Mouse (Mus musculus) midbrain, embryonic 14.5 days (tissue): ENCODE measurements around the gene Ets2. TPM values are rescaled to one million over a fixed set of nuclear protein-coding genes. Genes with fewer than 3 reads are reported as not detected.
"Not testable (repeated sequence)": the region's sequence is repeated elsewhere in the genome, so short reads cannot be mapped to it uniquely, and the experiment has no call there.

Experiments
- ATAC-seq: fragments of 200-750 bp; cut with Nextera tagmentation; 2 replicates; pipeline ENCODE4 v1.8.0; 2017; ENCODE audit warnings: moderate number of reproducible peaks, moderate library complexity; ENCODE audit not compliant: low FRiP score, low TSS enrichment
- DNase-seq: peaks from one replicate; pipeline ENCODE4 v3.0.0-alpha.2; 2015
- H3K27ac ChIP-seq: fragments of 300-500 bp; sonication (generic); replicated peaks from 2 replicates; pipeline ENCODE4 v1.5.1; 2014; ENCODE audit warnings: mild to moderate bottlenecking, low read depth, low read length, moderate library complexity
- H3K27me3 ChIP-seq: fragments of 300-500 bp; sonication (generic); 2 replicates; pipeline ENCODE4 v1.6.1; 2014; ENCODE audit warnings: low read length, control low read depth, mixed read lengths; ENCODE audit not compliant: control insufficient read depth, insufficient read depth
- H3K36me3 ChIP-seq: fragments of 300-500 bp; sonication (generic); 2 replicates; pipeline ENCODE4 v1.6.1; 2014; ENCODE audit warnings: low read length, control low read depth; ENCODE audit not compliant: control insufficient read depth, insufficient read depth
- H3K4me1 ChIP-seq: fragments of 300-500 bp; sonication (generic); 2 replicates; pipeline ENCODE4 v1.6.1; 2014; ENCODE audit warnings: mild to moderate bottlenecking, antibody characterized with exemption, low read length, control low read depth; ENCODE audit not compliant: control insufficient read depth, insufficient read depth
- H3K4me2 ChIP-seq: fragments of 300-500 bp; sonication (generic); 2 replicates; pipeline ENCODE4 v1.6.1; 2014; ENCODE audit warnings: mild to moderate bottlenecking, low read length, moderate library complexity
- H3K4me3 ChIP-seq: fragments of 300-500 bp; sonication (generic); replicated peaks from 2 replicates; pipeline ENCODE4 v1.5.1; 2014; ENCODE audit warnings: low read depth, low read length
- H3K9ac ChIP-seq: fragments of 300-500 bp; sonication (generic); replicated peaks from 2 replicates; pipeline ENCODE4 v1.6.1; 2014; ENCODE audit warnings: mild to moderate bottlenecking, low read length, moderate library complexity
- H3K9me3 ChIP-seq: fragments of 300-500 bp; sonication (generic); 2 replicates; pipeline ENCODE4 v1.6.1; 2016; ENCODE audit warnings: low read length, control low read depth, mixed read lengths; ENCODE audit not compliant: control insufficient read depth
- WGBS: fragments of 180-500 bp; shearing (Covaris S2); extraction: QIAGEN DNeasy Blood & Tissue Kit; methylation state at CpG from one replicate; pipeline ENCODE4 v1.1.7; 2014; 5-methylcytosine and 5-hydroxymethylcytosine counted together
- polyA plus RNA-seq: library from polyadenylated mRNA; unstranded; fragments of >200 nt; fragmentation: Nextera tagmentation; extraction: Ambion mirVana; gene quantifications from 2 replicates; pipeline ENCODE4 v1.2.1, GENCODE M21; 2014

Gene Ets2
- polyA plus RNA-seq, 1 experiment from 2014 or later: 12.4 TPM

DNA sequence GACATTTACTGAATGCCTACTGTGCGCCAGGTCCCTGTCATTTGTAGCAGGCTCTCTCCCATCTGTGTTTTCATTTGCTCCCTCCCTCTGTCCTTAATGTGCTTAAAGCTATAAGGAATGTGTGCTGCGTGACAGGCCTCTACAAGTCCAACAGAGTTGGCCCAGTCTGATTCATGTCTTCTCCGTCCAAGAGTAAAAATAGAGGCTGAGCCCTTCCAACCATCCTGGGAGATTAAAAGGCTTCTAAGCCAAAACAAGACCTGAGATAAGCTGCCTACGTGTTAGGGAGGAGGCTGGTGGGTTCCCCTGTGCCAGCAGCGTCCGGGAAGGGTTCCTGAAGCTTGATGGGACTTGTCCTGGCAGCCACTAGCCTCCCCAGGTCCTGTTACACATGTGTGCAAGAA, 58.1 kb downstream of the Ets2 start:
- DNase-seq: no peak
- H3K4me1 ChIP-seq: no peaks in the 10 kb centered on the region
- no peaks in the 10 kb centered on the region for H3K27me3 ChIP-seq
- H3K4me2 ChIP-seq: no peak overlapping the region
- no peak overlapping the region for H3K27ac ChIP-seq
- H3K9me3 ChIP-seq: no peaks in the 10 kb centered on the region
- 71% methylated on average over 6 of the region's 6 CpGs for WGBS
- no peak overlapping the region for H3K9ac ChIP-seq
- no peak for ATAC-seq
- no peaks in the 10 kb centered on the region for H3K36me3 ChIP-seq
- no peak overlapping the region for H3K4me3 ChIP-seq

- no peak for ATAC-seq
- Histone ChIP-seq H3K27me3 (no peaks in the 10 kb centered on the region), H3K36me3 (no peaks in the 10 kb centered on the region), H3K4me2 (no peak overlapping the region), H3K4me1 (no peaks in the 10 kb centered on the region), H3K9me3 (no peaks in the 10 kb centered on the region), H3K9ac (no peak overlapping the region), H3K27ac (no peak overlapping the region), H3K4me3 (no peak overlapping the region)
- DNase-seq: no peak
- 82% methylated on average over 6 of the region's 6 CpGs for WGBS
Observed at GRCm38 (mm10) chr16:95761742-95762141, 59.9 kb downstream of the Ets2 start.

DNA sequence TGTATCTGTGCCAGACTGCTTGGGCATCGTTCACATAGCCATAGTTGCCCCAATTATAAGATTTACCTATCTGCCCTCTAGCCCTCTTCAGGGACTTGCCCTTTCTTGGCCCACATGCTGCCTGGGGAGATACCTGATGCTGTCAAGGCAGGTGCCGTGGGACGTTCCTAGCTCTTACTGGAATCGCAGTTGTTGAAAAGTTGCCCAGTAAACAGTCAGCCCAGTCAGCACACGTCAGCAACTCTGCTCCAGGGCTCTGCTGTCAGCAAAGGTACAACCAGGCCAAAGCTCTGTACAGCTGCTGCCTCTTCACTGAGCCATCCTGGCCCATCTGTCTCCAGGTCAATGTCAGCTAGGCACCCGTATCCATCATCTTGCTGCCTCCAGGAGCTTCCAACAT, 61.3 kb downstream of the Ets2 start:
- 87% methylated on average over 6 of the region's 6 CpGs for WGBS
- Histone ChIP-seq H3K4me2 (no peak overlapping the region), H3K9ac (no peak overlapping the region)

GRCm38 (mm10) chr16:95764041-95764440, 62.2 kb downstream of the Ets2 start:
- not testable (repeated sequence) for H3K9ac ChIP-seq, H3K27ac ChIP-seq, ATAC-seq, H3K4me2 ChIP-seq, H3K4me3 ChIP-seq, H3K4me1 ChIP-seq, H3K36me3 ChIP-seq, DNase-seq, H3K27me3 ChIP-seq, H3K9me3 ChIP-seq
- WGBS: 77% methylated on average over 8 of the region's 8 CpGs

More for the DNA sequence above, 61.3 kb downstream of the Ets2 start:
- H3K4me1 ChIP-seq: no peaks in the 10 kb centered on the region
- H3K27ac ChIP-seq: no peak overlapping the region
- H3K4me3 ChIP-seq: no peak overlapping the region
- ATAC-seq: no peak
- no peak for DNase-seq
- no peaks in the 10 kb centered on the region for H3K9me3 ChIP-seq
- H3K36me3 ChIP-seq: no peaks in the 10 kb centered on the region
- no peaks in the 10 kb centered on the region for H3K27me3 ChIP-seq

GRCm38 (mm10) chr16:95766181-95766580, 64.3 kb downstream of the Ets2 start:
- H3K4me3 ChIP-seq: no peak overlapping the region
- H3K27me3 ChIP-seq: no peaks in the 10 kb centered on the region
- H3K36me3 ChIP-seq: no peaks in the 10 kb centered on the region
- ATAC-seq (no peak), DNase-seq (no peak)
- no peak overlapping the region for H3K27ac ChIP-seq
- WGBS: 81% methylated on average over 3 of the region's 3 CpGs
- no peak overlapping the region for H3K9ac ChIP-seq
- H3K4me2 ChIP-seq: no peak overlapping the region
- no peaks in the 10 kb centered on the region for H3K9me3 ChIP-seq
- no peaks in the 10 kb centered on the region for H3K4me1 ChIP-seq

DNA sequence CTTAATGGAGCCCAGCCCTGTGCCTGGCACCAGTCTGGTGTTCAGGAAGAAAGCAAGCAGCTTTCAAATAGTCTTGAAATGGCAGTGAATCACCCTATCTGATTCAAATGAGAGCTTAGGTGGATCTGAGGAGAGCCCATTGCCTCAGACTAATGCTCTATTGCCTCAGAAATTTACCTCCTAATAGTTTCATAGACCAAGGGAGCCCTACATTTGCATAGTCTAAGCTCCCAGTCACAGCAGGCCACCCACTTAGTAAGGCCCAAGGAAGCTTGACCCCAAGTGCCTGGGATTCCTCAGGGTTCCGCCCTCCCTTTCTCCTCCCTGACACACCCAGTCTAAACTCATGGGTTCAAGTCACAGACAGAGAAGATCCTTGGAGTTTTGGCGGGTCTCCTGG, 65.4 kb downstream of the Ets2 start:
- H3K36me3 ChIP-seq: no peaks in the 10 kb centered on the region
- H3K9me3 ChIP-seq: no peaks in the 10 kb centered on the region
- no peaks in the 10 kb centered on the region for H3K27me3 ChIP-seq
- H3K4me3 ChIP-seq: no peak overlapping the region
- no peaks in the 10 kb centered on the region for H3K4me1 ChIP-seq
- DNase-seq: no peak
- H3K27ac ChIP-seq: no peak overlapping the region
- no peak overlapping the region for H3K4me2 ChIP-seq
- WGBS: 57% methylated on average over 2 of the region's 2 CpGs
- no peak for ATAC-seq
- H3K9ac ChIP-seq: no peak overlapping the region

DNA sequence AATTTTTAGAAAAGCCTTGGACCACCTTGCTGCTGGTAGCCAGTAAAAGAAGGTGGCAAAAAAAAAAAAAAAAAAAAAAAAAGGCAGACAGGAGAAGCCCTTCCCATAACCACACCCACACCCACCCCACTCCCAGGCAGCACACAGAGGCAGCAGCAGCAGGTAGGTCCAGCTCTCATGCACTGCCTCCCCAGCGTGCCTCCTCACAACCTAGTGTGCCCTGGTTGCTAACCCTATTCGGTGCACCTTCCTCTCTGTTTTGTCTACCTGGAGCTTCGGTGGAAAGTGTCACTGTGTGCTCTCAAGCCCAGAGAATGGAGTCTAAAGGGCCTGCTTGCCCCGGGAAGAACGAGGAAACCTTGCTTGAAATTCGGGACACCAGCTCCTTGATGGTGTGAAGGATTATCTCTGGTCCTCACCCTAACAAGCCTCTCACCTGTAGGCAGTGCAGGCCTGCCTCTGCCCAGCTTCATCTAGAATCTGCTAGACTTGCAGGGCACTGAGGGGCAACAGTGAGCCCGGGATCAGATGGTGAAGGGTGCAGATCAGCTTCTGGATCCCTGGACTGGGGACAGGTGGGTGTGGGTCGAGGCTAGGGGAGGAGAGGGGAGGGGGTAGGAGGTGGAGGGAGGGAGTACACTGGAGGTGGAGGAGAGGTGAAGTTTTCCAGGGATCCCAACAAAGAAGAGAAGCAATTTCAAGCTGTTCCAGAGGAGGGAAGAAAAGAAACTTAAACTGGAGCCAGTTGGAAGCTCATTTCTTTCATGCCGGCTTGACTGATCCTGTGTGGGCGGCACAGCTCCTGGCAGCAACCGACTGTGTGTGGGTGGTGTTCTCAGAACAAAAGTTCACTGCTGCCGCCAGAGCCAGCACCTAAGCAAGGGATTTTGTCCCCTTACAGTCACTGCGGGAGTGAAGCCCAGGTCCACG, 67.5 kb downstream of the Ets2 start:
- ATAC-seq: no peak
- DNase-seq: no peak
- no peak overlapping the region for H3K27ac ChIP-seq

DNA sequence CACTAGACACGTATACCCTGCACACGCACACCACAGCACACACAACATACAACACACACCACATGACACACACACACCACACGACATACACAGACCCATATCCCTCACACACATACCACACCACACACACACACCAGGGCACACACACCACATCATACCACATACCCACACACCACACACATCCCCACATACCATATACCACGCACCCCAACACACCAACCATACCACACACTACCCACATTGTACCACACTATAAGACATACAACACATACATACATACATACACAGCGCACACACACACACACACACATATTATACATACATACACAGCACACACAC, 68.1 kb downstream of the Ets2 start:
- Histone ChIP-seq H3K4me3 (no peak overlapping the region), H3K27me3 (no peaks in the 10 kb centered on the region), H3K36me3 (no peaks in the 10 kb centered on the region), H3K9ac (no peak overlapping the region), H3K4me1 (no peaks in the 10 kb centered on the region), H3K4me2 (no peak overlapping the region), H3K9me3 (no peaks in the 10 kb centered on the region), H3K27ac (no peak overlapping the region)
- WGBS: 87% methylated on average over 5 of the region's 5 CpGs
- no peak for ATAC-seq
- DNase-seq: no peak

More for the DNA sequence above, 67.5 kb downstream of the Ets2 start:
- no peak overlapping the region for H3K4me2 ChIP-seq
- 48% methylated on average over 14 of the region's 14 CpGs for WGBS
- H3K4me3 ChIP-seq: no peak overlapping the region
- H3K4me1 ChIP-seq: no peaks in the 10 kb centered on the region
- no peak overlapping the region for H3K9ac ChIP-seq
- H3K9me3 ChIP-seq: no peaks in the 10 kb centered on the region
- H3K36me3 ChIP-seq: no peaks in the 10 kb centered on the region
- no peaks in the 10 kb centered on the region for H3K27me3 ChIP-seq

- H3K4me3 ChIP-seq: no peak overlapping the region
- no peaks in the 10 kb centered on the region for H3K4me1 ChIP-seq
- H3K27ac ChIP-seq: no peak overlapping the region
- H3K4me2 ChIP-seq: no peak overlapping the region
- H3K36me3 ChIP-seq: no peaks in the 10 kb centered on the region
- H3K27me3 ChIP-seq: no peaks in the 10 kb centered on the region
- H3K9me3 ChIP-seq: no peaks in the 10 kb centered on the region
- DNase-seq (peak; percentile 31), ATAC-seq (no peak)
- H3K9ac ChIP-seq: no peak overlapping the region
Observed at GRCm38 (mm10) chr16:95770402-95770801, 68.5 kb downstream of the Ets2 start.
